Mouse (Mus musculus) hindbrain, embryonic 15.5 days (tissue): ENCODE results near the gene 4921511C20Rik. TPM values are rescaled to one million over a fixed set of nuclear protein-coding genes. Genes with fewer than 3 reads are reported as not detected.

ENCODE experiments used
- ATAC-seq: fragments of 200-750 bp; cut with Nextera tagmentation; 2 replicates; pipeline ENCODE4 v1.8.0; 2017; ENCODE audit warnings: low read depth, moderate number of reproducible peaks, moderate TSS enrichment; ENCODE audit not compliant: low FRiP score
- H3K27ac ChIP-seq: fragments of 300-500 bp; sonication (generic); replicated peaks from 2 replicates; pipeline ENCODE4 v1.5.1; 2015; ENCODE audit warnings: mild to moderate bottlenecking, inconsistent platforms
- H3K27me3 ChIP-seq: fragments of 300-500 bp; sonication (generic); 2 replicates; pipeline ENCODE4 v1.6.1; 2015; ENCODE audit warnings: control low read depth, inconsistent platforms
- H3K36me3 ChIP-seq: fragments of 300-500 bp; sonication (generic); 2 replicates; pipeline ENCODE4 v1.6.1; 2015; ENCODE audit warnings: control low read depth, inconsistent platforms
- H3K4me1 ChIP-seq: fragments of 300-500 bp; sonication (generic); replicated peaks from 2 replicates; pipeline ENCODE4 v1.6.1; 2015; ENCODE audit warnings: control low read depth, inconsistent platforms
- H3K4me2 ChIP-seq: fragments of 300-500 bp; sonication (generic); 2 replicates; pipeline ENCODE4 v1.6.1; 2015; ENCODE audit warnings: moderate library complexity, mild to moderate bottlenecking, inconsistent platforms
- H3K4me3 ChIP-seq: fragments of 300-500 bp; sonication (generic); 2 replicates; pipeline ENCODE4 v1.5.1; 2015; ENCODE audit warnings: mild to moderate bottlenecking, inconsistent platforms
- H3K9ac ChIP-seq: fragments of 300-500 bp; sonication (generic); 2 replicates; pipeline ENCODE4 v1.6.1; 2015; ENCODE audit warnings: inconsistent platforms
- H3K9me3 ChIP-seq: fragments of 300-500 bp; sonication (generic); 2 replicates; pipeline ENCODE4 v1.6.1; 2016; ENCODE audit warnings: control low read depth, inconsistent platforms
- WGBS: fragments of 180-500 bp; shearing (Covaris S2); methylation state at CpG from one replicate; pipeline ENCODE4 v1.1.7; 2015; 5-methylcytosine and 5-hydroxymethylcytosine counted together
- polyA plus RNA-seq: library from polyadenylated mRNA; unstranded; fragments of >200 nt; fragmentation: Nextera tagmentation; extraction: Ambion mirVana; gene quantifications from 2 replicates; pipeline ENCODE4 v1.2.1, GENCODE M21; 2015

4921511C20Rik gene
- polyA plus RNA-seq = not detected in 2 replicates

GRCm38 (mm10) chrX:127393993-127394392, at the start of gene 4921511C20Rik:
TSS of gene 4921511C20Rik (plus strand) at chrX:127394293.
- no peak within 1 kb of the TSS for H3K27ac ChIP-seq
- no peak within 1 kb of the TSS for H3K4me3 ChIP-seq
- no peaks in the 10 kb centered on the region for H3K4me1 ChIP-seq
- no peaks in the 10 kb centered on the region for H3K9me3 ChIP-seq
- WGBS = 91% methylated on average over 2 of the region's 2 CpGs
- no peak for ATAC-seq
- H3K9ac ChIP-seq = no peak within 1 kb of the TSS
- H3K4me2 ChIP-seq = no peak within 1 kb of the TSS
- no peaks in the 10 kb centered on the region for H3K27me3 ChIP-seq
- H3K36me3 ChIP-seq = no peaks in the 10 kb centered on the region
